Mouse (Mus musculus): ENCODE measurements around the gene Vmn1r165.
"Not testable (repeated sequence)": the region's sequence is repeated elsewhere in the genome, so short reads cannot be mapped to it uniquely, and the experiment has no call there.

DNA sequence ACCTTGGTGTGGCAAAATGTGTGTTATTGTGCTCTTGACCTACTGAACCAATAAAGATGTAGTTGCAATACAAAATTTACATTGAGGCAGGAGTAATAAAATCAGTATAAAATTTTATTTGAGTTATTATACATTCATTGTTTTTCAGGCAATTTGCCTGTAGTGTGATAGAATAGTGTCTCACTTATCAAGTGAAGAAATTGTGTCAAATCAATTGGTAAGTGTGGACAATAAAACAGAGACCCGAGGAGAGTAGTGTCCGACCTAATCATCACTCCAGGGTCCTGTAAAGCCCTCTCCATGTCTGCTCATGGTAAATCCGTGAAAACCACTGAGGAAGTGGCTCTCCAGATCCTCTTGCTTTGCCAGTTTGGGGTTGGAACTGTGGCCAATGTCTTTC lies at the start of gene Vmn1r165:
- TF ChIP-seq POLR2A (IDR thresholded peaks at IDR 0.05; ENCODE audit: control insufficient read depth, low read depth, low read length); CTCF (IDR thresholded peaks at IDR 0.05; ENCODE audit: control insufficient read depth, insufficient read depth, insufficient replicate concordance, low read depth, low read length): not testable (repeated sequence)
